Mouse (Mus musculus): ENCODE measurements at regions not wholly inside any gene's neighbourhood (a gene's known extent, or its start where the extent isn't known, plus 50 kb on each side); places are given as distances from the start of the nearest gene placed in this dataset.

DNA sequence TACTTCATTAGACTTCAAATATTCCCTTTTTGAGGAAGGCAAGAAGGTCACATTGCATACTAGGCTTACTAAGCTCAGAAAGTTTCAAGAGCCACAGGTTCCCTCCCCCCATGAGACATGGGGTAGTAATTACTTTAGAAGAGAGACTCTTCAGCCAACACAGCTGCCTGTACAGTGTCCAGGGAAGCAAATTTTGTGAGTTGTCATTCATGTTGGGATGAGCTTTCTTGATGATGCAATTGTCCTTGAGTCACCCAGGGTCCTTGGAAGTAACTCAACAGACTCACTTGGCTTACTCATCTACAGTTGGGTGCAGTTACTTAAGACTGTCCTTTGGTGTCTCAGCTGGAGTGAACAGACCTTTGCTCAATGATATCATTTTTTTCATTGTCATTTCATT is 242.0 kb downstream of the Adgrg6 start:
- TF ChIP-seq CTCF (IDR thresholded peaks at IDR 0.05; ENCODE audit: borderline replicate concordance, extremely low read depth, insufficient read depth, insufficient read length): no peak
- no peak for TF ChIP-seq POLR2A (IDR thresholded peaks at IDR 0.05; ENCODE audit: borderline replicate concordance, extremely low read depth, insufficient read depth, insufficient read length, poor library complexity, severe bottlenecking)

Data from brain, embryonic 14.5 days (tissue).